Mouse (Mus musculus) embryonic facial prominence, embryonic 11.5 days (tissue): ENCODE data around the gene Ccdc51. TPM values are rescaled to one million over a fixed set of nuclear protein-coding genes. Genes with fewer than 3 reads are reported as not detected.
A peak's percentile ranks its signal among the peaks of the same experiment; 100 is the strongest.

Experiments used
- ATAC-seq: fragments of 200-750 bp; cut with Nextera tagmentation; replicated peaks from 2 replicates; pipeline ENCODE4 v1.8.0; 2017; ENCODE audit warnings: low read depth; ENCODE audit not compliant: insufficient number of reproducible peaks, low FRiP score, low TSS enrichment
- DNase-seq: peaks from one replicate; pipeline ENCODE4 v3.0.0-alpha.2; 2015; ENCODE audit warnings: low spot score
- H3K27ac ChIP-seq: fragments of 300-500 bp; sonication (generic); replicated peaks from 2 replicates; pipeline ENCODE4 v1.5.1; 2014; ENCODE audit warnings: mild to moderate bottlenecking, low read depth, low read length, control low read depth
- H3K27me3 ChIP-seq: fragments of 300-500 bp; sonication (generic); 2 replicates; pipeline ENCODE4 v1.6.1; 2014; ENCODE audit warnings: mild to moderate bottlenecking, low read length, moderate library complexity, mixed read lengths; ENCODE audit not compliant: control insufficient read depth, insufficient read depth
- H3K36me3 ChIP-seq: fragments of 300-500 bp; sonication (generic); replicated peaks from 2 replicates; pipeline ENCODE4 v1.6.1; 2014; ENCODE audit warnings: low read depth, mild to moderate bottlenecking, low read length, moderate library complexity, mixed read lengths; ENCODE audit not compliant: control insufficient read depth, insufficient read depth
- H3K4me1 ChIP-seq: fragments of 300-500 bp; sonication (generic); 2 replicates; pipeline ENCODE4 v1.6.1; 2014; ENCODE audit warnings: low read length, mixed read lengths; ENCODE audit not compliant: control insufficient read depth, insufficient read depth
- H3K4me2 ChIP-seq: fragments of 300-500 bp; sonication (generic); 2 replicates; pipeline ENCODE4 v1.6.1; 2014; ENCODE audit warnings: low read depth, mild to moderate bottlenecking, control low read depth, low read length, moderate library complexity
- H3K4me3 ChIP-seq: fragments of 300-500 bp; sonication (generic); 2 replicates; pipeline ENCODE4 v1.5.1; 2014; ENCODE audit warnings: low read depth, low read length, control low read depth
- H3K9ac ChIP-seq: fragments of 300-500 bp; sonication (generic); replicated peaks from 2 replicates; pipeline ENCODE4 v1.6.1; 2014; ENCODE audit warnings: mild to moderate bottlenecking, control low read depth, low read length
- H3K9me3 ChIP-seq: fragments of 300-500 bp; sonication (generic); replicated peaks from 2 replicates; pipeline ENCODE4 v1.6.1; 2016; ENCODE audit warnings: mild to moderate bottlenecking, low read length, inconsistent platforms, mixed read lengths; ENCODE audit not compliant: control insufficient read depth
- WGBS: fragments of 180-500 bp; shearing (Covaris S2); extraction: QIAGEN DNeasy Blood & Tissue Kit; methylation state at CpG from one replicate; pipeline ENCODE4 v1.1.7; 2014; 5-methylcytosine and 5-hydroxymethylcytosine counted together
- polyA plus RNA-seq: library from polyadenylated mRNA; unstranded; fragments of >200 nt; fragmentation: Nextera tagmentation; extraction: Ambion mirVana; gene quantifications from 2 replicates; pipeline ENCODE4 v1.2.1, GENCODE M21; 2014

Gene Ccdc51
- polyA plus RNA-seq, 1 experiment from 2014 or later: 15.3 TPM

DNA sequence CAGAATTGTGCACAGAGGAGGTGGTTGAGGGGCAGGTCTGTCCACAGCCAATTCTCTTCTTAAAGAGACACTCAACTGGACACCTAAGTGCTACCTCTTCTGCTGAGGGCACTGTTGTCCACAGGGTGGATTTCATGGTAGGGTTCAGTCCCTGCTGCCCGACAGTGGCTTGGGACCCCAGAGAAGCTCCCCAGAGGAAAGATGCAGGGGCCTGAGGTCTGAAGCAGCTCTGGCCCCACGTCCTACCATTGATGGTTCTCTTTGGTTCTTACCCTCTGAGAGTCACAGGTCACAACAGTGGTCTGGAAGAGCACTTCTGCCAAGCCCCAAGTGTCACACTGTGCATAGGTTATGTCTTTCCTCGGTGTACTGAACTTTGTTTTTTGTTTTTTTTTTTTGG is 28.9 kb upstream of the Ccdc51 start:
- Histone ChIP-seq H3K36me3 (peaks cover 6% of the 10 kb centered on the region), H3K4me1 (peaks cover 3% of the 10 kb centered on the region; the same call in 1 of the 2 replicates), H3K9me3 (no peaks in the 10 kb centered on the region), H3K27me3 (no peaks in the 10 kb centered on the region), H3K9ac (no peak overlapping the region), H3K4me3 (no peak overlapping the region), H3K4me2 (no peak overlapping the region), H3K27ac (no peak overlapping the region)
- no peak for ATAC-seq
- DNase-seq: no peak
- WGBS: 78% methylated on average over 3 of the region's 3 CpGs

DNA sequence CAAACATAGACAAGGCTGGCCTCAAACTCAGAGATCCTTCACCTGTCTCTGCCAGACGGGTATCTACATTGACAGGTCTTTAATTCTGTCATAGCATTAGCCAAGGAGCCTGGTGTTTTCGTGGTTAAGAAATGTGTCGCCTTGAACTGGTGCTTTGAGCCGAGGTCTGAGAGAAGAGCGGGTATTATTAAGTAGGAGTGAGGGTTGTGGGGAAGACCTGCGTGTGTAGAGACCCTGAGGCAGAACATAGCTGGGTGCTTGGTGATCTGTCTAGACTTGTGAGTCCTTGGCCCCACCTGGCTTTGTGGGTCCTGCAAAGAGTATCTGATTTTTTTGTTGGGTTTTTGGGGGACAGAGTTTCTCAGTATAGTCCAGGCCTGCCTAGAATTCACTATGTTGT is 28.4 kb upstream of the Ccdc51 start:
- Histone ChIP-seq H3K4me2 (no peak overlapping the region), H3K27me3 (no peaks in the 10 kb centered on the region), H3K9me3 (no peaks in the 10 kb centered on the region), H3K36me3 (peaks cover 6% of the 10 kb centered on the region), H3K27ac (no peak overlapping the region), H3K4me3 (no peak overlapping the region), H3K9ac (no peak overlapping the region; the same call in 1 of the 2 replicates), H3K4me1 (peaks cover 3% of the 10 kb centered on the region; the same call in 1 of the 2 replicates)
- ATAC-seq (no peak), DNase-seq (no peak)
- 76% methylated on average over 6 of the region's 6 CpGs for WGBS

DNA sequence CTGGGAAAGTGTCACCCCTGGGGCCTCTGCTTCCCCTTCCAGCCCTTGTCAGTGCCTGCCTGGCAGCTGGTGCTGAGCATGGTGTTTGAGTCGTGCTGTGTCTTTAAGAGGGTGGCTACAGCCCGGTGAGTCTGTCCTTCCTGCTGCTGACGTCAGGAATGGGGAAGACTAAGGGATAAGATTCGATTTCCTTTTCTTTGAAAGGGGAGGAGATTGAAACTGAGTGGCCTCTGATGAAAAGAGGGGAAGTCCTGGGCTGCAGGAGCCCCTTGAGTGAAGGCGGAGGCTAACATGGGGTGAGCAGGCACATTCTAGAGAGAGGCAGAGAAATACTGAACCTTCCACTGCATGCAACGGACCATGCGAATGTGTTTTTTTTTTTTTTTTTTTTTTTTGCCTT is 27.6 kb upstream of the Ccdc51 start:
- Histone ChIP-seq H3K27ac (no peak overlapping the region), H3K4me2 (peak overlapping the region; percentile 32), H3K9me3 (no peaks in the 10 kb centered on the region), H3K36me3 (peaks cover 6% of the 10 kb centered on the region), H3K27me3 (no peaks in the 10 kb centered on the region), H3K4me1 (peaks cover 3% of the 10 kb centered on the region; the same call in 1 of the 2 replicates), H3K9ac (peak overlapping the region; percentile 37), H3K4me3 (no peak overlapping the region)
- 11% methylated on average over 7 of the region's 7 CpGs for WGBS
- DNase-seq: peak; percentile 73
- peak; percentile 66 for ATAC-seq

DNA sequence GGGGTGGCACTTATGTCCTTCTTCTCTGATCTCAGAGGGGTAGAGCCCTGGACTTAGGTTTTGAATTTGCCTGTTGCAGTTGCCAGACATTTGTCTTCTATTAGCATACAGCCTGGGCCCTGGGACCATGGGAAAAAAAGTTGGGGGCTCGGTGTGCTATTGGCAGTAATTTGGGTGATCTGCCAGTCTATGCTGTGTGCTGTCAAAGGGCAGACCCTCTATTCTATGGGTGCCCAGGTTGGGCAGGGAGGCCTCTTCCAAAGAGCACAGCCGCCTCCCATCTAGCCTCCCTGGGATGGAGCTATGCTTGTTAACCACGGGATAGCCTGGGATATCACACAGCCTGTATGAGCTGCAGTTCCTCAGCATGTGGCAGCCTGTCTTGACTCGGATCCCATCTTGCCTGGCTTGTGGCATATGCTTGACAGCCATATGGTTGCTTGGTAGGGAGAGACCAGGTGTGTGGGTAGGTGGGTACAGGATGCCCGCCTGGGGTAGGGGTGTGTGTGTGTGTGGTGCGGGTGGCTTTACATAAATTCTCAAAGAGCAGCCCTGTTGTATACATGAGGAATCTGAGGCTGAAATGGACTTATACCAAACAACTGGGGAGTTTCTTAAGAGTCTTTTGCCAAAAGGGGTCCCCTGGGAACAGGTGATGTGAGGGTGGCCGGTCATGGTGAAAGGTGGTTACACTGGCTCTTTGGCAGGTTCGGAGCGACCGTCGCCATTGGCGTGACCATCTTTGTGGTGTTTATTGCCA is 26.8 kb upstream of the Ccdc51 start:
- Histone ChIP-seq H3K27me3 (no peaks in the 10 kb centered on the region), H3K27ac (no peak overlapping the region), H3K4me2 (peak overlapping the region; percentile 32), H3K9me3 (no peaks in the 10 kb centered on the region), H3K4me3 (no peak overlapping the region), H3K36me3 (peaks cover 6% of the 10 kb centered on the region), H3K4me1 (peaks cover 3% of the 10 kb centered on the region; the same call in 1 of the 2 replicates), H3K9ac (peak overlapping the region; percentile 23; the same call in 1 of the 2 replicates)
- WGBS: 91% methylated on average over 12 of the region's 12 CpGs
- ATAC-seq (no peak), DNase-seq (no peak)

DNA sequence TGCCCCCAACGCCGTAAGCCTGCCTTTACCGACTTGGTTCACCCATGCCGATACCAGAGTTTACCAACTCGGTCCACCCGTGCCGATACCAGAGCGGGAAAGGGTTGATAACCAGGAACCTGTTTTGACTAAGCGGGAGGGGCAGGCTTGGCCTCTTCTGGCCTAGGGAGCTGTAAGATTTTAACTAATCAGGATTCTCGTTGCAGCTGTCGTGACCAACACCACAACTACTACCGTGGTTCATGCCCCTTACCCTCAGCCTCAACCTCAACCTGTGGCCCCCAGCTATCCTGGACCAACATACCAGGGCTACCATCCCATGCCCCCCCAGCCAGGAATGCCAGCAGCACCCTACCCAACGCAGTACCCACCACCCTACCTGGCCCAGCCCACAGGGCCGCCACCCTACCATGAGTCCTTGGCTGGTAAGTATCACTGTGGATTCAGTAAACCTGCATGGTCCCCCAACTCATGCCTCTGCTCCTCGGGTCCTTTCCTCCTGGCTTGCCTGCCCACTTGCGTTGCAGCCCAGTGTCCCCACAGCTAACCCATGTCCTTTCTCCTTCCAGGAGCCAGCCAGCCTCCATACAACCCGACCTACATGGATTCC is 26.1 kb upstream of the Ccdc51 start:
- no peaks in the 10 kb centered on the region for H3K27me3 ChIP-seq
- H3K9me3 ChIP-seq: no peaks in the 10 kb centered on the region
- H3K4me1 ChIP-seq: peaks cover 3% of the 10 kb centered on the region; the same call in 1 of the 2 replicates
- H3K27ac ChIP-seq: no peak overlapping the region
- peaks cover 6% of the 10 kb centered on the region for H3K36me3 ChIP-seq
- 89% methylated on average over 17 of the region's 17 CpGs for WGBS
- H3K4me3 ChIP-seq: no peak overlapping the region
- ATAC-seq: no peak
- no peak overlapping the region for H3K4me2 ChIP-seq
- no peak overlapping the region for H3K9ac ChIP-seq
- DNase-seq: no peak

DNA sequence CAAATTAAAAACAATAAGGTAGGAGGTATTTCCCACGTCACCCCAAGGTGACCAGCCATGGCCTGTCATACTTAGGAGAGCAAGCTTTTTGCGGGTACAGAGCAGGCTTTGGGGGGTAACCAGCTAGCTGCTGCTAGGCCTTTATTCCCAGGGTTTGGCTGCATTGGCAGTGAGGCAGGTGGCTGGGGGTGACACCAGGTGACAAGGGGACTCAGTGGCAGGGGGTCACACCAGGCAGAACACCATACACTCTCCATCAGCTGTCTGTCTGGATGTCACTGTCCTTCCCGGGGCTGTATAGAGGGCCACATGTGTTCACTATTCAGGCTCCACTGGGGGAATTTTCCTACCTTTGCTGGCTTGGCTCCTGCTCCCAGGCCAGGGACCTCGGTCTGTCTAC is 25.4 kb upstream of the Ccdc51 start:
- DNase-seq (no peak), ATAC-seq (no peak)
- no peak overlapping the region for H3K4me2 ChIP-seq
- no peaks in the 10 kb centered on the region for H3K27me3 ChIP-seq
- no peak overlapping the region for H3K27ac ChIP-seq
- 86% methylated on average over 4 of the region's 4 CpGs for WGBS
- H3K36me3 ChIP-seq: peaks cover 6% of the 10 kb centered on the region
- no peaks in the 10 kb centered on the region for H3K9me3 ChIP-seq
- peaks cover 3% of the 10 kb centered on the region; the same call in 1 of the 2 replicates for H3K4me1 ChIP-seq
- no peak overlapping the region for H3K9ac ChIP-seq
- H3K4me3 ChIP-seq: no peak overlapping the region

DNA sequence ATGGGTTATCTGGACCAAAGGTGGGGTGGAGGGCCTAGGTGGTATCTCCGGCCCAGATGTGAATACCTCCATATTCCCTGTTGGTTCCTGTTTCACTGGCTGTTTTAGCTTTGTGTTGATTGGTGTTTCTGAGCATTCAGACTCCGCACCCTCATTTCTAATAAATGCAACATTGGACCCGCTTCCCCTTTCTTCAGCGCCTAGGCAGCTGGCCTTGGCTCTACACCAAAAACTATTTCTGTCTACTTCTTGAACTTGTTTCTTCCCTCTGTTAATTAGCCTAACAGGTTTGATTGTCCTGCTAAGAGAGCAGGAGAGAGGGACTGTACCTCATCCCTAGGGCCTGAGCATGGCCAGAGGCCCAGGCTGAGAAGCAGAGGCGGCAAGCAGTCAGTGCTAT is 24.8 kb upstream of the Ccdc51 start:
- Histone ChIP-seq H3K4me1 (peaks cover 3% of the 10 kb centered on the region; the same call in 1 of the 2 replicates), H3K9ac (no peak overlapping the region), H3K27me3 (no peaks in the 10 kb centered on the region), H3K9me3 (no peaks in the 10 kb centered on the region), H3K36me3 (peaks cover 6% of the 10 kb centered on the region), H3K27ac (no peak overlapping the region), H3K4me2 (no peak overlapping the region), H3K4me3 (no peak overlapping the region)
- WGBS: 93% methylated on average over 5 of the region's 5 CpGs
- no peak for ATAC-seq
- no peak for DNase-seq
